Mouse (Mus musculus): ENCODE data around the gene Apex2. TPM values are rescaled to one million over a fixed set of nuclear protein-coding genes. Genes with fewer than 3 reads are reported as not detected.
"Not testable (repeated sequence)": the region's sequence is repeated elsewhere in the genome, so short reads cannot be mapped to it uniquely, and the experiment has no call there.

Apex2 gene
- polyA plus RNA-seq, 1 experiment from 2014 or later: 12.8 TPM

DNA sequence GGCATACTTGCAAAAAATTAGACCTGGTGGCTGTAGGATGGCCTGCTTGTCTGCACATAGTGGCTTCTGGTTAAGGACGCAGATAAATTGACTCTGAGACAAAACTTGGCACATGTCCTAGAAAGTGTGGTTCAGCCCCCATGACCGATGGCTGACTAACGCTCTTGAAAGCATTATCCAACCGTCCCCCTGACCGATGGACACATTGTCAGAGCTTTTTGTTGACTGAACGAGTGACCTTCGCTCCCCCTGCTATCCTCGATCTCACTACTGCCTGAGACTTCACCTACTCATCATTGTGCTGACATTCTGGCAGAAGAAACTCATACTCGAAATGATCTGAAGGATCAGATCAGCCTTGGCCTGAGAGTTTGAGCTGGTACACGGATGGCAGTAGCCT lies 101.9 kb downstream of the Apex2 start:
- WGBS: 23% methylated on average over 1 of the region's 10 CpGs
- H3K9ac ChIP-seq; ATAC-seq (ENCODE audit: extremely low read depth, insufficient number of reproducible peaks, low FRiP score, low TSS enrichment): not testable (repeated sequence)

DNA sequence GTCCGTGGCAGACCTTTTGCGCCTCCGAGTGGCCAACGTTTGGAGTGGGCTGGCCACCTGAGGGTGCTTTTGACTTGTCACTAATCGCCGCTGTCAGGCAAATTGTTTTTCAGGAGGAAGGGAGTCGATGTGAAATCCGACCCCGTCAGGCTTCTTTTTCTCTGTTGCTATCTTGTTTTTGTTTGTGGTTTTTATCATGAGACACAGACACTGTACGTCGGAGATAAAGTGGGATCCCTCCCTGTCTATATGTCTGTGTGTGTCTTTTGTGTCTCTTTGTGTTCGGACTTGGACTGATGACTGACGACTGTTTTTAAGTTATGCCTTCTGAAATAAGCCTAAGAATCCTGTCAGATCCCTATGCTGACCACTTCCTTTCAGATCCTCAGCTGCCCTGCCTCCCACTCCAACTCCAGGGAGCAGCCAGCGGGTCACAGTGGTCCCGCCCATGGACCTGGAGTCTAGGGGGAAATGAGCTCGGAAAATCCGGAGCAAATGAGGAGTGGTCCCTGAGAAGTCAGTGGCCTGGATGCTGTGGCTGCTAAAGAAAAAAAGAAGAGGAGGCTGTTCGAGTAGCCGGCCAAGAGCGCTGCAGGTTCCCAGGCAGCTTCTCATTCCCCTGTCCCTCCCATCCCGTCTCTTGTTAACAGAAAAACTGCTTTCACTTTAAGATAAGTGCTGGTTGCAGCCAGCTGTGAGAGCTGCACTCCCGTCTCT lies 103.2 kb downstream of the Apex2 start:
- not testable (repeated sequence) for H3K27me3 ChIP-seq (replicated peaks); H3K9ac ChIP-seq; H3K9me3 ChIP-seq; H3K27ac ChIP-seq (replicated peaks); H3K4me1 ChIP-seq; H3K36me3 ChIP-seq; H3K4me3 ChIP-seq; ATAC-seq (ENCODE audit: extremely low read depth, insufficient number of reproducible peaks, low FRiP score, low TSS enrichment)
- WGBS: 35% methylated on average over 5 of the region's 22 CpGs
- H3K4me2 ChIP-seq: peak overlapping the region; percentile 44

More for the DNA sequence above, 101.9 kb downstream of the Apex2 start:
- not testable (repeated sequence) for H3K4me2 ChIP-seq; H3K9me3 ChIP-seq; H3K4me1 ChIP-seq; H3K27me3 ChIP-seq (replicated peaks); H3K4me3 ChIP-seq; H3K27ac ChIP-seq (replicated peaks); H3K36me3 ChIP-seq

DNA sequence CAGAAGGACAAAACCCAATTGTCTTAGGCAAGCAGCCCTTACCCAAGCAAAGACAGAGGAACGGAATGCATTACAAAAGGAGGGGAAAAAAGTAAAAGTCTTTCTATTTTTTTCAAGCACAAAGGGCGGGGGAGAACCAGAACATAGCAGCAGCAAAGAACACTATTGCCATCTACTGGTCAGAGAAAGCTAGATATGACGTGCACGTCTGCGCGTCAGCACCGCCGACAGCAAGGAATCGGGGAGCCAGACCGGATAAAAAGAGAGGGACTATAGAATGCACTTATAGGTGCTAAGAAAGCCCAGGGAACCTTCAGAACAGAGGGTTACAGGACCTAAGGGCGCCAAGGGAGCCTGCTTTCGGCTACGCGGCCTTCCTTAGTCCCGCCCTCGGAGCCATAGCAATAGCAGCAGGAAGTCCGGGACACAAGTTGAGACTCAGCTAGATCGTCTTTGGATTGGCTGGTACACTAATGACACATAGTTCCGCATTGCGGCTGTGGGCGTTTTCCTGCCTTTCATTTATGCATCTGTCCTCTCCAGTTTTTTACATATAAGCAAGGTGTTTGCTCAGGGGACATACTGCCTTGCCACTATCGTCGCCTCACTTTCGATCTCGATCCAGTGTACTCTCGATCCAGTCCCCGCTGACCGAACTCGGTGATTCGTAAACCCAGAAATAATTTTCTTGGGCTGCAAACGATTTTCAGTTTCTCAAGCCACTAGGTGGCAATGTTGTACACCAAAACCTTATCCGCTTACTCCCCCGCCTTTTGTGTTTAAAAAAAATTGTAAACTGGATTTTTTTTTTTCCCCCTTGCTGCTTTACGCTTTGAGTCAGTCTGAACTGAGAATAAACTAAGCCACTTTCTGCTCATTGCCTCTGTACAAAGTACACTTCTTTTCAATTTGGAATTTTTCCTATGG lies 111.6 kb downstream of the Apex2 start:
- peak; percentile 96 for ATAC-seq (ENCODE audit: extremely low read depth, insufficient number of reproducible peaks, low FRiP score, low TSS enrichment)
- Histone ChIP-seq H3K27me3 (replicated peaks) (no peaks in the 10 kb centered on the region), H3K4me3 (peak overlapping the region; percentile 60), H3K4me1 (no peaks in the 10 kb centered on the region), H3K4me2 (peak overlapping the region; percentile 57), H3K9ac (peak overlapping the region; percentile 82), H3K9me3 (no peaks in the 10 kb centered on the region), H3K27ac (replicated peaks) (peak overlapping the region; percentile 86), H3K36me3 (no peaks in the 10 kb centered on the region)
- WGBS: under 1% methylated on average over 34 of the region's 34 CpGs

DNA sequence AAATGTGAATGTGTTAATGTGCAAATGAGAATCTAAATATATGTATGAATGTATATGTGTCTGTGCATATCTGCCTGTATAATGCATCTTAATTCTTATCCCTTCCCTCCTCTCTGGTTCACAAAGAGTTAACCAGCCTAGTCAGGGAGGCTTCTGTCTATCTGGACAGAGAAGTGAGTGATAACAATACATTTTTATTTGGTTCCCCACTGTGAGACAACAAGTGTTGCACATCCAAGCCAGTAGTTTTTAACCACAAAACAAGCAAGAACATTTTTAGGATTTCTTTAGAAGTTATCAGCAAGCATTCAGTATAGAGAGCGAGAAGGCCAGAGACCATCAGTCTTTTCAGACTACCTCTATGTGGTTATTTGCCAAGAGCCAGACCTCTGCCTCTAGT lies 118.3 kb downstream of the Apex2 start:
- no peaks in the 10 kb centered on the region for H3K36me3 ChIP-seq
- H3K27ac ChIP-seq (replicated peaks): no peak overlapping the region
- H3K4me1 ChIP-seq: no peaks in the 10 kb centered on the region
- H3K9ac ChIP-seq: no peak overlapping the region
- no peak for ATAC-seq (ENCODE audit: extremely low read depth, insufficient number of reproducible peaks, low FRiP score, low TSS enrichment)
- H3K4me3 ChIP-seq: no peak overlapping the region
- no peaks in the 10 kb centered on the region for H3K27me3 ChIP-seq (replicated peaks)
- no peak overlapping the region for H3K4me2 ChIP-seq
- 73% methylated on average over 1 of the region's 1 CpGs for WGBS
- no peaks in the 10 kb centered on the region for H3K9me3 ChIP-seq

Small RNA genes within 50 kb of the gene (microRNA-seq; reads per million reads assigned to microRNA genes)
- gene Mir3620: not detected

Other genes starting within 250 kb of the Apex2 start
- 17.9 and 19.4 TPM in 2 replicates for gene Tmem29, start 130.7 kb downstream of the Apex2 start, polyA plus RNA-seq (2015; fragmentation: Nextera tagmentation; extraction: Ambion mirVana)
- gene Alas2, start 42.5 kb downstream of the Apex2 start, polyA plus RNA-seq (2015; fragmentation: Nextera tagmentation; extraction: Ambion mirVana): 180 and 307 TPM in 2 replicates
- 5.3 and 5.7 TPM in 2 replicates for gene Pfkfb1, start 1.6 kb downstream of the Apex2 start, polyA plus RNA-seq (2015; fragmentation: Nextera tagmentation; extraction: Ambion mirVana)
- gene Tro, start 67.7 kb upstream of the Apex2 start, polyA plus RNA-seq (2015; fragmentation: Nextera tagmentation; extraction: Ambion mirVana): 17.6 and 18.6 TPM in 2 replicates
- 587 and 588 TPM in 2 replicates for gene Maged2, start 224.5 kb upstream of the Apex2 start, polyA plus RNA-seq (2015; fragmentation: Nextera tagmentation; extraction: Ambion mirVana)